12 mouse cellular contexts compared by ENCODE assay signal in the genomic region with DNA sequence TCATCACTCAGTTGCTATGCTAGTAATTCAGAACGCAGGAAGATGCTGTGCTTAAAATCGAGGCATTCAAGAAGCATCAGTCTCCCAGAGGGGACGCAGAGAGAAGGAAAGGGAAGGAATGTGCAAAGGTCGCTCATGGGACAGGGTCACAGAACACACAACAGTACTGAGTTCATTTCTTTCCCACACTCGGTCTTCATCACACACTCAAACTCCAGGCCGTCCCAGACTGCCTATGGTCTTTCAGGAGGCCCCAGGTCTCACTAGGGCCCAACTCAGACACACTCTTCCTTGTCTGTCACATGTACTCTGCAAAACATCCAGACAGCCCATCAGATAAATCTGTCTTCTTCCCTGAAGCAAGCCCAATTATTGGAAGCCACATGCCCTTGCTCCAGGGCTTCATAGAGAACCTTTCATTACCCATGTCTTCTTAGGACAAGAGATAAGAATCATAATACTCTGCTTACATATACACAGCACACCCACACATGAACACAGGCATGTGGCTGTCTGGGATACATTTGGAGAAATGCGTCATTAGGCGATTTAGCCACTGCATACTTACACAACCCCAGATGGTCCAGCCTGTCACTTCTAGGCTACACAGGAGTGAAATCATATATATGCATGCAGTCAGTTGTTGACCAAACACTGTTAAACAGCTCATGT. TPM values are rescaled to one million over a fixed set of nuclear protein-coding genes. Genes with fewer than 3 reads are reported as not detected.
DNase-seq lines count a peak whose midpoint lies in the region; ATAC-seq and TF ChIP-seq lines count a peak whose summit lies in the region.
"Had no signal": no experiment of that assay in that cellular context is flagged by ENCODE, and none has a peak within 500 bp of the region (broad histone marks: within the 10 kb centered on the region; RNA-seq: fewer than 3 reads in every experiment).

No protein-coding gene starts in this region.

- H3K36me3 ChIP-seq in heart, adult 2 months (ENCODE audit: control insufficient read depth, insufficient read depth, low read length) = no peaks in the 10 kb centered on the region
- no peaks in the 10 kb centered on the region for H3K36me3 ChIP-seq in lung, embryonic 16.5 days (ENCODE audit: control insufficient read depth, insufficient read depth, low read length)
- H3K36me3 ChIP-seq in midbrain, embryonic 13.5 days = no peaks in the 10 kb centered on the region
- H3K36me3 ChIP-seq: limb, embryonic 15.5 days had no signal

- no peaks in the 10 kb centered on the region for H3K27me3 ChIP-seq in heart, adult 2 months (ENCODE audit: control insufficient read depth, insufficient read depth, low read length)
- H3K27me3 ChIP-seq in lung, embryonic 16.5 days (ENCODE audit: control insufficient read depth, insufficient read depth, low read depth, low read length) = no peaks in the 10 kb centered on the region
- H3K27me3 ChIP-seq in midbrain, embryonic 13.5 days = no peaks in the 10 kb centered on the region
- H3K27me3 ChIP-seq: limb, embryonic 15.5 days had no signal

- intact Hi-C loops in heart, adult 2 months (cut with DNase I) = loop anchor here (5.0 kb wide), 1 partner anchor 38 kb away; a partner anchor contains a TSS
- intact Hi-C loops in heart, postnatal 14 days (cut with DNase I) = no loop called here

- H3K4me2 ChIP-seq in lung, embryonic 16.5 days (ENCODE audit: low read depth, low read length) = no peak overlapping the region
- H3K4me2 ChIP-seq in midbrain, embryonic 13.5 days (replicated peaks) = no peak overlapping the region
- H3K4me2 ChIP-seq: limb, embryonic 15.5 days had no signal

- no peaks in the 10 kb centered on the region for H3K9me3 ChIP-seq in lung, embryonic 16.5 days (ENCODE audit: control insufficient read depth, low read length)
- H3K9me3 ChIP-seq in midbrain, embryonic 13.5 days = no peaks in the 10 kb centered on the region
- H3K9me3 ChIP-seq: limb, embryonic 15.5 days had no signal

- H3K4me3 ChIP-seq in heart, adult 2 months = no peak overlapping the region
- no peak overlapping the region for H3K4me3 ChIP-seq in lung, embryonic 16.5 days (ENCODE audit: low read length)
- no peak overlapping the region for H3K4me3 ChIP-seq in midbrain, embryonic 13.5 days (replicated peaks)
- H3K4me3 ChIP-seq: limb, embryonic 15.5 days had no signal

- peak overlapping the region; percentile 45 for H3K27ac ChIP-seq in heart, adult 2 months
- peak overlapping the region; percentile 47 for H3K27ac ChIP-seq in lung, embryonic 16.5 days (ENCODE audit: low read length)
- no peak overlapping the region for H3K27ac ChIP-seq in midbrain, embryonic 13.5 days
- H3K27ac ChIP-seq: limb, embryonic 15.5 days had no signal

- WGBS in heart, adult 2 months = 69% methylated on average over 8 of the region's 8 CpGs
- WGBS in lung, embryonic 16.5 days = 29% methylated on average over 8 of the region's 8 CpGs
- 67% methylated on average over 8 of the region's 8 CpGs for WGBS in midbrain, embryonic 13.5 days

- TF ChIP-seq EP300 in heart, adult 2 months (IDR thresholded peaks at IDR 0.05; ENCODE audit: insufficient read depth, low read depth, low read length) = no peak

- H3K9ac ChIP-seq in heart, adult 2 months (ENCODE audit: low read depth, low read length) = no peak overlapping the region
- H3K9ac ChIP-seq in lung, embryonic 16.5 days (ENCODE audit: low read length) = no peak overlapping the region
- H3K9ac ChIP-seq in midbrain, embryonic 13.5 days (replicated peaks) = no peak overlapping the region
- H3K9ac ChIP-seq: limb, embryonic 15.5 days had no signal

- no peak for TF ChIP-seq POLR2A in heart, adult 2 months (IDR thresholded peaks at IDR 0.05; ENCODE audit: insufficient read depth, low read depth, low read length)

- peak in 1 of 2 experiments; percentile 16 for DNase-seq in heart, adult 2 months
- DNase-seq in heart, postnatal 14 days = no peak
- DNase-seq in lung, postnatal 10 days = no peak
- DNase-seq in embryo, embryonic 10 days (ENCODE audit: low spot score) = peak; percentile 61
- DNase-seq in layer of hippocampus, adult 8-10 months (ENCODE audit: low spot score in 2 of 2) = no peak
- DNase-seq in testis, postnatal 10 days (ENCODE audit: low spot score) = no peak
- DNase-seq: adrenal gland, adult 8-10 months; B cell, adult 2 months; thymus, postnatal 25 days had no signal

- H3K79me2 ChIP-seq in heart, adult 2 months (replicated peaks; ENCODE audit: control insufficient read depth, insufficient read depth, low read length) = no peaks in the 10 kb centered on the region

- H3K4me1 ChIP-seq in heart, adult 2 months (ENCODE audit: control insufficient read depth, insufficient read depth, low read length) = peaks cover 2% of the 10 kb centered on the region; the same call in 1 of the 2 replicates
- peaks cover 9% of the 10 kb centered on the region for H3K4me1 ChIP-seq in lung, embryonic 16.5 days (replicated peaks; ENCODE audit: control insufficient read depth, insufficient read depth, low read length)
- H3K4me1 ChIP-seq in midbrain, embryonic 13.5 days (replicated peaks) = peaks cover 10% of the 10 kb centered on the region

- TF ChIP-seq CTCF in heart, adult 2 months (IDR thresholded peaks at IDR 0.05) = no peak

- ATAC-seq in lung, embryonic 16.5 days (ENCODE audit: low read depth) = peak; percentile 52
- peak; percentile 56; the same call in 1 of the 2 replicates for ATAC-seq in midbrain, embryonic 13.5 days

RNA-seq across cellular contexts. Expression of a gene that starts 39.6 kb away (rescaled TPM):
- 1 to 10 TPM; 8.0 to 8.3 TPM for total RNA-seq in heart, adult 2 months (2021)
- 1.7 and 4.1 TPM in 2 replicates for polyA plus RNA-seq in heart, adult 2 months (2012; rRNA removed)
- 1 to 10 TPM; 8.0 to 8.5 TPM for total RNA-seq in heart, postnatal 14 days (2021)
- polyA plus RNA-seq in lung, embryonic 16.5 days (2015; fragmentation: Nextera tagmentation; extraction: Ambion mirVana) = 40.5 and 43.9 TPM in 2 replicates
- 15.5 and 19.5 TPM in 2 replicates for polyA plus RNA-seq in midbrain, embryonic 13.5 days (2015; fragmentation: Nextera tagmentation; extraction: Ambion mirVana)
- 10 to 100 TPM in 1 of 4 experiments, 1 to 10 TPM in 3; 7.4 to 10.3 (median 8.2) TPM for total RNA-seq in layer of hippocampus, adult 8-10 months (2022)
